Mouse (Mus musculus): ENCODE results near the gene 4930412O13Rik. TPM values are rescaled to one million over a fixed set of nuclear protein-coding genes. Genes with fewer than 3 reads are reported as not detected.
A peak's percentile ranks its signal among the peaks of the same experiment; 100 is the strongest.

The 4930412O13Rik gene
- total RNA-seq (2021): not detected

GRCm38 (mm10) chr2:9881051-9881591 lies at the start of gene 4930412O13Rik:
Gene 4930412O13Rik (plus strand): TSS chr2:9881252.
- intact Hi-C loops (cut with DNase I): loop anchor here (10.0 kb wide), 1 partner anchor 1206 kb away; no protein-coding TSS in a partner anchor
- DNase-seq: no peak

GRCm38 (mm10) chr2:9833712-9834111 lies 47.3 kb upstream of the 4930412O13Rik start:
- DNase-seq: no peak
- intact Hi-C loops (cut with DNase I): no loop called here

- intact Hi-C loops (cut with DNase I): no loop called here
- DNase-seq: no peak
Observed at GRCm38 (mm10) chr2:9835195-9835594, 45.9 kb upstream of the 4930412O13Rik start.

GRCm38 (mm10) chr2:9852851-9853576 lies 28.0 kb upstream of the 4930412O13Rik start:
- intact Hi-C loops (cut with DNase I): no loop called here
- no peak for DNase-seq

- no peak for DNase-seq
- intact Hi-C loops (cut with DNase I): no loop called here
Observed at GRCm38 (mm10) chr2:9855861-9856260, 25.2 kb upstream of the 4930412O13Rik start.

- intact Hi-C loops (cut with DNase I): no loop called here
- no peak for DNase-seq
Observed at GRCm38 (mm10) chr2:9860698-9861097, 20.4 kb upstream of the 4930412O13Rik start.

GRCm38 (mm10) chr2:9867092-9867825 lies 13.8 kb upstream of the 4930412O13Rik start:
- no peak for DNase-seq
- intact Hi-C loops (cut with DNase I): no loop called here

GRCm38 (mm10) chr2:9871141-9871716 lies 9.8 kb upstream of the 4930412O13Rik start:
- intact Hi-C loops (cut with DNase I): loop anchor here (10.0 kb wide), 1 partner anchor 504 kb away; the partner anchor contains the start of gene Sfmbt2

GRCm38 (mm10) chr2:9871798-9872197 lies 9.3 kb upstream of the 4930412O13Rik start:
- no peak for DNase-seq
- intact Hi-C loops (cut with DNase I): loop anchor here (10.0 kb wide), 1 partner anchor 503 kb away; the partner anchor contains the start of gene Sfmbt2

More at GRCm38 (mm10) chr2:9871141-9871716, 9.8 kb upstream of the 4930412O13Rik start:
- no peak for DNase-seq

GRCm38 (mm10) chr2:9872682-9873081 lies 8.4 kb upstream of the 4930412O13Rik start:
- intact Hi-C loops (cut with DNase I): loop anchor here (10.0 kb wide), 1 partner anchor 502 kb away; the partner anchor contains the start of gene Sfmbt2

GRCm38 (mm10) chr2:9873757-9874156 lies 7.3 kb upstream of the 4930412O13Rik start:
- intact Hi-C loops (cut with DNase I): loop anchor here (10.0 kb wide), 1 partner anchor 501 kb away; the partner anchor contains the start of gene Sfmbt2
- DNase-seq: no peak

More at GRCm38 (mm10) chr2:9872682-9873081, 8.4 kb upstream of the 4930412O13Rik start:
- DNase-seq: no peak

- DNase-seq: no peak
- intact Hi-C loops (cut with DNase I): loop anchor here (5.0 to 10.0 kb wide), 2 partner anchors 327 to 500 kb away; partner anchors contain the start of gene Sfmbt2
Observed at GRCm38 (mm10) chr2:9874467-9875219, 6.4 kb upstream of the 4930412O13Rik start.

- intact Hi-C loops (cut with DNase I): loop anchor here (5.0 to 10.0 kb wide), 2 partner anchors 328 to 500 kb away; partner anchors contain the start of gene Sfmbt2
- no peak for DNase-seq
Observed at GRCm38 (mm10) chr2:9875220-9875619, 5.8 kb upstream of the 4930412O13Rik start.

GRCm38 (mm10) chr2:9875676-9876357 lies 5.2 kb upstream of the 4930412O13Rik start:
- intact Hi-C loops (cut with DNase I): loop anchor here (5.0 to 10.0 kb wide), 2 partner anchors 329 to 499 kb away; partner anchors contain the start of gene Sfmbt2
- no peak for DNase-seq

GRCm38 (mm10) chr2:9876621-9877325 lies 4.3 kb upstream of the 4930412O13Rik start:
- intact Hi-C loops (cut with DNase I): loop anchor here (5.0 to 10.0 kb wide), 2 partner anchors 329 to 498 kb away; partner anchors contain the start of gene Sfmbt2
- DNase-seq: no peak

GRCm38 (mm10) chr2:9877326-9877690 lies 3.7 kb upstream of the 4930412O13Rik start:
- intact Hi-C loops (cut with DNase I): loop anchor here (5.0 to 10.0 kb wide), 2 partner anchors 330 to 497 kb away; partner anchors contain the start of gene Sfmbt2
- peak; percentile 22 to 34 for DNase-seq

- no peak for DNase-seq
- intact Hi-C loops (cut with DNase I): loop anchor here (2.0 to 10.0 kb wide), 3 partner anchors 245 to 497 kb away; partner anchors contain the start of gene Sfmbt2
Observed at GRCm38 (mm10) chr2:9877966-9878563, 3.0 kb upstream of the 4930412O13Rik start.

Data from heart, postnatal 36 days (tissue).